Mouse (Mus musculus): ENCODE data around the gene Taf15.

Gene Taf15

GRCm38 (mm10) chr11:83551668-83552067 is 78.8 kb downstream of the Taf15 start:
- TF ChIP-seq CTCF (conservative IDR thresholded peaks at IDR 0.05; ENCODE audit: low read length): no peak
- no peak for TF ChIP-seq POU5F1 (IDR thresholded peaks at IDR 0.05; ENCODE audit: borderline replicate concordance, low read length)
- no peak for TF ChIP-seq NANOG (IDR thresholded peaks at IDR 0.05; ENCODE audit: borderline replicate concordance, low read length)
- Histone ChIP-seq H3K27me3 (ENCODE audit: insufficient read depth, low read length) (no peaks in the 10 kb centered on the region), H3K9me3 (ENCODE audit: low read length) (peaks cover 16% of the 10 kb centered on the region), H3K4me3 (replicated peaks; ENCODE audit: low read length) (no peak overlapping the region), H3K36me3 (ENCODE audit: insufficient read depth, low read length) (no peaks in the 10 kb centered on the region), H3K4me1 (replicated peaks; ENCODE audit: low read depth, low read length) (0 out of 2 replicates have a peak, but pooled peaks cover 1% of the 10 kb centered on the region)

All from E14TG2a.4 (cell line).